Mouse (Mus musculus) limb, embryonic 11.5 days (tissue): ENCODE data around the gene Doxl2. TPM values are rescaled to one million over a fixed set of nuclear protein-coding genes. Genes with fewer than 3 reads are reported as not detected.

Source experiments
- ATAC-seq: fragments of 200-750 bp; cut with Nextera tagmentation; 2 replicates; pipeline ENCODE4 v1.8.0; 2017; ENCODE audit warnings: low read depth; ENCODE audit not compliant: insufficient number of reproducible peaks, low FRiP score, low TSS enrichment
- DNase-seq: peaks from one replicate; pipeline ENCODE4 v3.0.0-alpha.2; 2015; ENCODE audit warnings: low spot score
- H3K27ac ChIP-seq: fragments of 300-500 bp; sonication (generic); replicated peaks from 2 replicates; pipeline ENCODE4 v1.5.1; 2014; ENCODE audit warnings: low read depth, mild to moderate bottlenecking, low read length
- H3K27me3 ChIP-seq: fragments of 300-500 bp; sonication (generic); 2 replicates; pipeline ENCODE4 v1.6.1; 2014; ENCODE audit warnings: mild to moderate bottlenecking, low read length, mixed read lengths; ENCODE audit not compliant: control insufficient read depth, insufficient read depth
- H3K36me3 ChIP-seq: fragments of 300-500 bp; sonication (generic); 2 replicates; pipeline ENCODE4 v1.6.1; 2014; ENCODE audit warnings: mild to moderate bottlenecking, low read length, moderate library complexity, mixed read lengths; ENCODE audit not compliant: control insufficient read depth, insufficient read depth
- H3K4me1 ChIP-seq: fragments of 300-500 bp; sonication (generic); 2 replicates; pipeline ENCODE4 v1.6.1; 2014; ENCODE audit warnings: low read length, mixed read lengths; ENCODE audit not compliant: control insufficient read depth, insufficient read depth
- H3K4me2 ChIP-seq: fragments of 300-500 bp; sonication (generic); 2 replicates; pipeline ENCODE4 v1.6.1; 2014; ENCODE audit warnings: low read depth, mild to moderate bottlenecking, moderate library complexity; ENCODE audit not compliant: severe bottlenecking
- H3K4me3 ChIP-seq: fragments of 300-500 bp; sonication (generic); 2 replicates; pipeline ENCODE4 v1.5.1; 2014; ENCODE audit warnings: low read depth, low read length
- H3K9ac ChIP-seq: fragments of 300-500 bp; sonication (generic); 2 replicates; pipeline ENCODE4 v1.6.1; 2014; ENCODE audit warnings: mild to moderate bottlenecking, low read length
- H3K9me3 ChIP-seq: fragments of 300-500 bp; sonication (generic); 2 replicates; pipeline ENCODE4 v1.6.1; 2016; ENCODE audit warnings: low read length; ENCODE audit not compliant: control insufficient read depth
- WGBS: fragments of 180-500 bp; shearing (Covaris S2); extraction: QIAGEN DNeasy Blood & Tissue Kit; methylation state at CpG from one replicate; pipeline ENCODE4 v1.1.7; 2014; 5-methylcytosine and 5-hydroxymethylcytosine counted together
- polyA plus RNA-seq: library from polyadenylated mRNA; unstranded; fragments of >200 nt; fragmentation: Nextera tagmentation; extraction: Ambion mirVana; gene quantifications from 2 replicates; pipeline ENCODE4 v1.2.1, GENCODE M21; 2014

Gene Doxl2
- polyA plus RNA-seq, 1 experiment from 2014 or later, result not detected

DNA sequence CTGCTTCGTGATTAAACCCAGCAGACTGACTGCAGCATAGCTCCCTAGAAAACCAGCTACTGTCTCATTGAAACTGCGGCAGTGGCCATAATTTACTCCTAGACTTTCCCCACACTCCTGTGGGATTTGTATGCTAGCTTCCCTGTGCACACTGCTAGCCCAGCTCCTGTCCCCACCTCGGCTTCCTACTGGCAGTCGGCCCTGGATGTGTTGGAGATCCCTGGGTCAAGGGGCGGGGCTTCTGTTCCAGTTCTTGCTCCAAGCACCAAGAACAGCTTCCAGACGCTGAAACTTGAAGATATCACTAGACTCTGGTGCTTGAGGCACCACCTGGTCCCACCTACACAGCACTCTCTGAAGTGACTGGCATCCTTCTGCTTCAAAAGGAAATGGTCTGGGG is 23.4 kb downstream of the Doxl2 start:
- DNase-seq, result no peak
- no peaks in the 10 kb centered on the region for H3K36me3 ChIP-seq
- 59% methylated on average over 6 of the region's 6 CpGs for WGBS

DNA sequence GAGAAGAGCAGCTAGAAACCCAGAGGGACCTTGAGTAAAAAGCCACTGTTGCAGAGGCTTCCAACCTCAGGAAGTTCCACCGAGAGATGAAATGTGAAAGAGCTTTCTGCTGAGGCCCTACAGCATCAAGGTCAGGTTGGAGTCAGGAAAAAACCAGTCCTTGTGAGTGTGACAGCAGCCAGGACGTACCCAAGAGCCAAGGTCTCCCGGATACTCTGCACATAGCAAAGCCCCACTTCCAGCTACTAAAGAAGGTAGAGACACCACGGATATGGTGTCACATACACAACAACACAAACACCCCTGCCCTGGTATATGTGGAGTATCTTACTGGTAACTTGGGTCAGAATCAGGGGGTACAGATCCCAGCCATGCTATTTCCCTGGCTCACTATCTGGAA is 24.0 kb downstream of the Doxl2 start:
- H3K36me3 ChIP-seq, result no peaks in the 10 kb centered on the region
- H3K27me3 ChIP-seq, result no peaks in the 10 kb centered on the region
- no peaks in the 10 kb centered on the region for H3K4me1 ChIP-seq
- H3K4me3 ChIP-seq, result no peak overlapping the region
- no peaks in the 10 kb centered on the region for H3K9me3 ChIP-seq
- H3K9ac ChIP-seq, result no peak overlapping the region
- DNase-seq, result no peak
- H3K27ac ChIP-seq, result no peak overlapping the region
- no peak overlapping the region for H3K4me2 ChIP-seq
- WGBS, result 87% methylated on average over 4 of the region's 4 CpGs
- no peak for ATAC-seq

More for the DNA sequence above, 23.4 kb downstream of the Doxl2 start:
- H3K4me3 ChIP-seq, result no peak overlapping the region
- H3K4me1 ChIP-seq, result no peaks in the 10 kb centered on the region
- no peak overlapping the region for H3K9ac ChIP-seq
- no peak for ATAC-seq
- no peaks in the 10 kb centered on the region for H3K9me3 ChIP-seq
- H3K4me2 ChIP-seq, result no peak overlapping the region
- no peaks in the 10 kb centered on the region for H3K27me3 ChIP-seq
- H3K27ac ChIP-seq, result no peak overlapping the region

DNA sequence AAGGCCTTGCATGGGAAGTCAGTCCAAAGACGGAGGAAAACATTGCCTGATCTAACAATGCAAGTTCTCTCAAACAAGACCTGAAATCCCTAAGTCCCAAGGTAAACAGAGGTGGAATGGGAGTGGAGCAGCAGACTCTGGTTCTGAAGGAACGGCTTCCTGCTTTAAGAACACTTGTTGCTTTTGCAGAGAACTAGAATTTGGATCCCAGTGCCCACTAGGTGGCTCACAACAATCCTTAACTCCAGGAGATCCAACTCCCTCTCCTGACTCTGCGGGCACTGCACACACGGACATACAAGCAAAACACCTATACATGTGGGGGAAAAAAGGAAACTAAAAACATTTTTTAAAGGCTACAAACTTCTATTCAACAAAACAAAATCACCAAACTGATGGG is 28.6 kb downstream of the Doxl2 start:
- H3K27me3 ChIP-seq, result no peaks in the 10 kb centered on the region
- no peaks in the 10 kb centered on the region for H3K4me1 ChIP-seq
- no peak overlapping the region for H3K4me3 ChIP-seq
- no peak for ATAC-seq
- DNase-seq, result peak; percentile 29
- no peaks in the 10 kb centered on the region for H3K36me3 ChIP-seq
- 46% methylated on average over 4 of the region's 4 CpGs for WGBS
- H3K9me3 ChIP-seq, result no peaks in the 10 kb centered on the region
- H3K4me2 ChIP-seq, result no peak overlapping the region
- H3K9ac ChIP-seq, result no peak overlapping the region
- H3K27ac ChIP-seq, result no peak overlapping the region

DNA sequence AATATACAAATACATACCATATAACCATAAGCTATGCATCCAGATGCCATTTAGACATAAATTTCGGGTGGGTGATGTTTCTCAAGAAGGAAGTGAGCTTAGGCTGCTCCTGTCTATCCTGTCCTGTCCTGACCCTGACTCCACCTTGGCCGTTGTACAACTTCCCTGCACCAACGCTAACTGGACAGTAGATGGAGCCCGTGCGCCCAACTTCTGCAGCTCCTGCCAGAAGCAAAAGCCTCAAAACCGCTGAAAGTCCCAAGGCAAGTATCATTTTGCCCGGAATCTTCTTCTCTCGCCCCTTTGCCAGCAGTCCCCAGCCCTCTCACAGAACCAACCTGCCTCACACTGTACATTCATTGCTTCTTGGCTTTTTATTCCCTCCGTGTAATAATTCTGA is 33.2 kb downstream of the Doxl2 start:
- WGBS, result 2% methylated on average over 9 of the region's 9 CpGs
- ATAC-seq, result no peak
- no peaks in the 10 kb centered on the region for H3K27me3 ChIP-seq
- H3K9me3 ChIP-seq, result no peaks in the 10 kb centered on the region
- 0 out of 2 replicates have a peak overlapping the region, but pooled peaks have one; percentile 14 for H3K4me3 ChIP-seq
- H3K36me3 ChIP-seq, result no peaks in the 10 kb centered on the region
- H3K4me1 ChIP-seq, result no peaks in the 10 kb centered on the region
- H3K4me2 ChIP-seq, result peak overlapping the region; percentile 50
- H3K27ac ChIP-seq, result no peak overlapping the region
- peak; percentile 85 for DNase-seq
- no peak overlapping the region for H3K9ac ChIP-seq

DNA sequence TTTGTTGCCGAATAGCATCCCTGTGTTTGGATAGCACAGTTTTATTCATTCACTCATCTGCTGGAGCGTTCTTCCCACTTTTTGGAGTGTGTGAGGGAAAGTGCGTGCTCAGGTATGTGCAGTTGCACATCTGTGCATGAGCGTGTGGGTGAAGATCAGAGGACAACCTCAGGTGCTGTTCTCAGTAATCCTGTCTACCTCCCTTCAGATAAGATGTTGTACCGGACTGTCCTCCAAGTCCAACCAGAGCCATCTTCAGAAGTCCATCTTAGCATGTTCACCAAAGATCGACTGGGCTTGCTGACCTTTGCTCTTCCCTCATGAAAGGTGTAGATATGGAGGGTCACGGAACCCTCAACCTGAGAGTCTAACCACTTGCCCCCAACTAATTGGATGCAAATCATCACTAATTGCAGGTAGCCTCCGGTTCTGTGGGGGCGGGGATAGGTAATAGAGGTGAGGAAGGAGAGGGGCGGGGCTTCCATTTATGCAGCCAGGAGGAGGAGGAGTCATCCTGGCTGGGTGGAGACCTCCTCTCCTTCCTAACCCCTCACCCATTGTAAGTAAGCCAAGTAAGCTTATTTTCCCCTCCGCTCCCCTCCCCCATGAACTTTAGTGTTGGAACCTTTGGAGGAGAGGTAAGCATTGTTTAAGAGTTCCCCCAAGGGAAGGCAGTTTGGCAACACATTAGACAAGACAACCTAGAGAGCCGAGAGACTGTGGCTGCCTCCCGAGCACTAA is 33.8 kb downstream of the Doxl2 start:
- Histone ChIP-seq H3K4me2 (peak overlapping the region; percentile 50), H3K9ac (no peak overlapping the region), H3K36me3 (no peaks in the 10 kb centered on the region), H3K4me3 (0 out of 2 replicates have a peak overlapping the region, but pooled peaks have one; percentile 14), H3K9me3 (no peaks in the 10 kb centered on the region), H3K4me1 (no peaks in the 10 kb centered on the region), H3K27ac (no peak overlapping the region), H3K27me3 (no peaks in the 10 kb centered on the region)
- 17% methylated on average over 13 of the region's 13 CpGs for WGBS
- DNase-seq (peak; percentile 36), ATAC-seq (no peak)

DNA sequence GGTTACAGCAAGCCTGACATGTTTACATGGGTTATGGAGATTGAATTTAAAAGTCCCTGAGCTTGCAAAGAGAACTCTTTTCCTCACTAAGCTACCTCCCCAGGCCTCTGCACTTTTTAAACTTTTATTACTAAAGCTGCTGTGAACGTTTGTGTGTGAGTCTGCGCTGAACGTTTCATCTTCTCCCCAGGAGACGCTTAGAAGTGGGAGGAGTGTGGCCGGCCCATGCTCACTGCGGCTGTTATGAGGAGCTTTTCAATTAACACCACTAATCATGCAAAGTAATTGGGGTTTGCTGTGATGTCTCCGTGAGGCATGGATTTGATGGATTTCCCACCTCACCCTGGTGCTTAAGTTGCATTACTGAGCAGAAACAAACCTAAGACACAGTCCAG is 34.4 kb downstream of the Doxl2 start:
- Histone ChIP-seq H3K9ac (no peak overlapping the region), H3K4me2 (no peak overlapping the region; the same call in 1 of the 2 replicates), H3K9me3 (no peaks in the 10 kb centered on the region), H3K4me3 (no peak overlapping the region), H3K27ac (no peak overlapping the region), H3K36me3 (no peaks in the 10 kb centered on the region), H3K4me1 (no peaks in the 10 kb centered on the region), H3K27me3 (no peaks in the 10 kb centered on the region)
- DNase-seq, result peak; percentile 28
- 12% methylated on average over 7 of the region's 7 CpGs for WGBS
- no peak for ATAC-seq

DNA sequence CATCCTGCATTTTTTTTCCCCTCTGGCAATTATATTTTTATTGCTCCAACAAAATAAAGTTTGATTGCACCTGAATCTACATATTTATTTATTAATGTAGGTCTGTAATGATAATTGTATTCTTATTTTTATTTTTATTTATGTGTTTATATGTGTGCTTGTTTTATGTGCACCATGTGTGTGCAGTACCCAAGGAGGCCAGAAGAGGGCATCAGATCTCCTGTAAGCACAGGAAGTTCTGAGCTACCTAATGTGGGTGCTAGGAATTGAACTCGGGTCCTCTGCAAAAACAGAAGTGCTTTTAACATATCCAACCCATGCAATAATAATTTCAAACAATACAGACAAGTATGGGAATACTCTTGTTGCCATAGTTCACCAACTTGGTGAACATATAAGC is 34.9 kb downstream of the Doxl2 start:
- no peak overlapping the region for H3K4me3 ChIP-seq
- H3K36me3 ChIP-seq, result no peaks in the 10 kb centered on the region
- no peaks in the 10 kb centered on the region for H3K9me3 ChIP-seq
- 90% methylated on average over 1 of the region's 1 CpGs for WGBS
- no peak overlapping the region for H3K4me2 ChIP-seq
- H3K9ac ChIP-seq, result no peak overlapping the region
- H3K27ac ChIP-seq, result no peak overlapping the region
- DNase-seq, result peak; percentile 35
- H3K4me1 ChIP-seq, result no peaks in the 10 kb centered on the region
- H3K27me3 ChIP-seq, result no peaks in the 10 kb centered on the region
- no peak for ATAC-seq

DNA sequence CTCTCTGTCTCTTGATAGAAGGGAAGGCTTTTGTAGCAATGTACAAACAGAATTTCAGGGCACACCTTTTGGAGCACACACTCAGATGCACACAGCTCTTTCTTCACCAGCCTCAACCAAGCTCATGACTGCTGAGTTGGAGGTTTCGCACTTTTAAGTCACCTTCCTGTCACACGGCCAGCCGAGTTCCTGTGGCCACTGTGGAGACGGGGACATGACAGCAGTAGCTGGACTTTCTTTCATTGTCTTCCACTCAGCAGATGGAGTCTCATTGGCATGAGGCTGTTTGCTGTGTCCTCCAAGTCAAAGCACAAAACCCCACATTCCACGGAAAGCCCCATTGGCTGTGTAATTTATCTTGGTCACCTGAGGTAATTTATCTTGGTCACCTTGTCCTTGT is 36.4 kb downstream of the Doxl2 start:
- no peaks in the 10 kb centered on the region for H3K36me3 ChIP-seq
- no peak overlapping the region for H3K9ac ChIP-seq
- no peaks in the 10 kb centered on the region for H3K9me3 ChIP-seq
- 86% methylated on average over 5 of the region's 5 CpGs for WGBS
- no peak overlapping the region for H3K4me2 ChIP-seq
- no peak for DNase-seq
- H3K4me3 ChIP-seq, result no peak overlapping the region
- H3K27me3 ChIP-seq, result no peaks in the 10 kb centered on the region
- no peaks in the 10 kb centered on the region for H3K4me1 ChIP-seq
- no peak overlapping the region for H3K27ac ChIP-seq
- ATAC-seq, result no peak

DNA sequence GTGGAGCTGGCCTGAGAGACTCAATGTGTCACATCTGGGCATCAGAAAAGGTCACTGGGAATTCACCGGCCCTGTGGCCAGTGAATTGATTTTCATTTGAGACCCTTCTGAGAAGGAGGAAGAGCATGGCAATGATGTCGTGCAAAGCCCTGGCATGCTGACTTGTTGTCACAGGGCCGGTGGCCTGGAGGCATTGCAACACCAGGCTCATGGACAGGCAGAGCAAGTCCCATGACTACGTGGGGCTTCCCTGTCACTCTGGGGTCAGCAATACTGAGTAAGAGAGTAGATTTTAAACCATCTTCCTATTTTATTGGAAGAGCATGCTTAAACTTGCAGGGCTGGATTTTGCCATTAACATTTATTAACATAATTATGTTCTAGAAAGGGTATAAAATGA is 38.3 kb downstream of the Doxl2 start:
- H3K9ac ChIP-seq, result no peak overlapping the region
- H3K27me3 ChIP-seq, result no peaks in the 10 kb centered on the region
- no peaks in the 10 kb centered on the region for H3K9me3 ChIP-seq
- no peaks in the 10 kb centered on the region for H3K36me3 ChIP-seq
- no peak overlapping the region for H3K27ac ChIP-seq
- DNase-seq (no peak), ATAC-seq (no peak)
- H3K4me3 ChIP-seq, result no peak overlapping the region
- 73% methylated on average over 4 of the region's 4 CpGs for WGBS
- H3K4me2 ChIP-seq, result no peak overlapping the region
- no peaks in the 10 kb centered on the region for H3K4me1 ChIP-seq
